Mouse (Mus musculus) heart, embryonic 12.5 days (tissue): ENCODE data around the gene Lif. TPM values are rescaled to one million over a fixed set of nuclear protein-coding genes. Genes with fewer than 3 reads are reported as not detected.
A peak's percentile ranks its signal among the peaks of the same experiment; 100 is the strongest.

Experiments used
- ATAC-seq: fragments of 200-750 bp; cut with Nextera tagmentation; 2 replicates; pipeline ENCODE4 v1.8.0; 2017; ENCODE audit warnings: moderate TSS enrichment, moderate library complexity; ENCODE audit not compliant: insufficient number of reproducible peaks, low FRiP score
- H3K27ac ChIP-seq: fragments of 300-500 bp; sonication (generic); 2 replicates; pipeline ENCODE4 v1.5.1; 2016; ENCODE audit warnings: mild to moderate bottlenecking, moderate library complexity; ENCODE audit not compliant: poor library complexity, severe bottlenecking
- H3K27me3 ChIP-seq: fragments of 300-500 bp; sonication (generic); replicated peaks from 2 replicates; pipeline ENCODE4 v1.6.1; 2016; ENCODE audit warnings: mild to moderate bottlenecking, moderate library complexity
- H3K36me3 ChIP-seq: fragments of 300-500 bp; sonication (generic); 2 replicates; pipeline ENCODE4 v1.6.1; 2016; ENCODE audit warnings: mild to moderate bottlenecking, moderate library complexity
- H3K4me1 ChIP-seq: fragments of 300-500 bp; sonication (generic); replicated peaks from 2 replicates; pipeline ENCODE4 v1.6.1; 2016; ENCODE audit warnings: mild to moderate bottlenecking
- H3K4me2 ChIP-seq: fragments of 300-500 bp; sonication (generic); 2 replicates; pipeline ENCODE4 v1.6.1; 2016; ENCODE audit warnings: mild to moderate bottlenecking, moderate library complexity
- H3K4me3 ChIP-seq: fragments of 300-500 bp; sonication (generic); 2 replicates; pipeline ENCODE4 v1.5.1; 2016; ENCODE audit warnings: mild to moderate bottlenecking
- H3K9ac ChIP-seq: fragments of 300-500 bp; sonication (generic); 2 replicates; pipeline ENCODE4 v1.6.1; 2016; ENCODE audit warnings: mild to moderate bottlenecking, moderate library complexity
- H3K9me3 ChIP-seq: fragments of 300-500 bp; sonication (generic); replicated peaks from 2 replicates; pipeline ENCODE4 v1.6.1; 2016; ENCODE audit warnings: mild to moderate bottlenecking, moderate library complexity
- WGBS: fragments of 180-500 bp; shearing (Covaris S2); methylation state at CpG from one replicate; pipeline ENCODE4 v1.1.7; 2016; 5-methylcytosine and 5-hydroxymethylcytosine counted together
- polyA plus RNA-seq: library from polyadenylated mRNA; unstranded; fragments of >200 nt; fragmentation: Nextera tagmentation; extraction: Ambion mirVana; gene quantifications from 2 replicates; pipeline ENCODE4 v1.2.1, GENCODE M21; 2016

Gene Lif
- polyA plus RNA-seq, 1 experiment from 2014 or later: 0.63 TPM

GRCm38 (mm10) chr11:4246623-4247022, 10.7 kb upstream of the Lif start:
- no peak for ATAC-seq
- Histone ChIP-seq H3K36me3 (no peaks in the 10 kb centered on the region), H3K4me3 (no peak overlapping the region), H3K9me3 (no peaks in the 10 kb centered on the region), H3K27ac (no peak overlapping the region), H3K27me3 (peaks cover 3% of the 10 kb centered on the region; the same call in 1 of the 2 replicates), H3K4me2 (no peak overlapping the region), H3K4me1 (no peaks in the 10 kb centered on the region), H3K9ac (no peak overlapping the region)
- 71% methylated on average over 4 of the region's 4 CpGs for WGBS

- H3K9ac ChIP-seq: no peak overlapping the region
- H3K27me3 ChIP-seq: peaks cover 3% of the 10 kb centered on the region; the same call in 1 of the 2 replicates
- H3K36me3 ChIP-seq: no peaks in the 10 kb centered on the region
- H3K9me3 ChIP-seq: no peaks in the 10 kb centered on the region
- no peak overlapping the region for H3K4me3 ChIP-seq
- H3K4me2 ChIP-seq: no peak overlapping the region
- 71% methylated on average over 14 of the region's 14 CpGs for WGBS
- no peaks in the 10 kb centered on the region for H3K4me1 ChIP-seq
- no peak overlapping the region for H3K27ac ChIP-seq
- no peak for ATAC-seq
Observed at GRCm38 (mm10) chr11:4247201-4247959, 10.0 kb upstream of the Lif start.

- peaks cover 3% of the 10 kb centered on the region; the same call in 1 of the 2 replicates for H3K27me3 ChIP-seq
- H3K4me1 ChIP-seq: no peaks in the 10 kb centered on the region
- no peaks in the 10 kb centered on the region for H3K36me3 ChIP-seq
- no peak overlapping the region for H3K27ac ChIP-seq
- no peak overlapping the region for H3K4me3 ChIP-seq
- 88% methylated on average over 3 of the region's 3 CpGs for whole genome bisulfite sequencing
- no peaks in the 10 kb centered on the region for H3K9me3 ChIP-seq
- H3K4me2 ChIP-seq: no peak overlapping the region
- ATAC-seq: no peak
- no peak overlapping the region for H3K9ac ChIP-seq
Observed at GRCm38 (mm10) chr11:4249151-4249550, 8.2 kb upstream of the Lif start.

- H3K36me3 ChIP-seq: no peaks in the 10 kb centered on the region
- no peaks in the 10 kb centered on the region for H3K4me1 ChIP-seq
- H3K4me2 ChIP-seq: no peak overlapping the region
- peaks cover 3% of the 10 kb centered on the region; the same call in 1 of the 2 replicates for H3K27me3 ChIP-seq
- H3K4me3 ChIP-seq: no peak overlapping the region
- H3K27ac ChIP-seq: no peak overlapping the region
- H3K9me3 ChIP-seq: no peaks in the 10 kb centered on the region
- H3K9ac ChIP-seq: no peak overlapping the region
- ATAC-seq: no peak
- 65% methylated on average over 7 of the region's 7 CpGs for WGBS
Observed at GRCm38 (mm10) chr11:4250290-4250689, 7.1 kb upstream of the Lif start.

GRCm38 (mm10) chr11:4251376-4251775, 6.0 kb upstream of the Lif start:
- peaks cover 3% of the 10 kb centered on the region; the same call in 1 of the 2 replicates for H3K27me3 ChIP-seq
- no peak overlapping the region for H3K4me3 ChIP-seq
- no peak overlapping the region for H3K9ac ChIP-seq
- ATAC-seq: no peak
- H3K27ac ChIP-seq: no peak overlapping the region
- no peaks in the 10 kb centered on the region for H3K9me3 ChIP-seq
- H3K4me1 ChIP-seq: no peaks in the 10 kb centered on the region
- H3K36me3 ChIP-seq: no peaks in the 10 kb centered on the region
- WGBS: 80% methylated on average over 3 of the region's 3 CpGs
- no peak overlapping the region for H3K4me2 ChIP-seq

- no peak for ATAC-seq
- 48% methylated on average over 2 of the region's 2 CpGs for WGBS
- Histone ChIP-seq H3K4me3 (no peak overlapping the region), H3K9me3 (no peaks in the 10 kb centered on the region), H3K4me1 (no peaks in the 10 kb centered on the region), H3K4me2 (no peak overlapping the region), H3K36me3 (no peaks in the 10 kb centered on the region), H3K9ac (no peak overlapping the region), H3K27me3 (peaks cover 3% of the 10 kb centered on the region; the same call in 1 of the 2 replicates), H3K27ac (no peak overlapping the region)
Observed at GRCm38 (mm10) chr11:4252886-4253285, 4.5 kb upstream of the Lif start.

GRCm38 (mm10) chr11:4257756-4258155, 399 bp downstream of the Lif start:
- Histone ChIP-seq H3K27ac (no peak overlapping the region), H3K9ac (no peak overlapping the region), H3K4me3 (no peak overlapping the region), H3K9me3 (no peaks in the 10 kb centered on the region), H3K4me2 (no peak overlapping the region), H3K4me1 (peaks cover 27% of the 10 kb centered on the region), H3K27me3 (0 out of 2 replicates have a peak, but pooled peaks cover 5% of the 10 kb centered on the region), H3K36me3 (no peaks in the 10 kb centered on the region)
- 65% methylated on average over 5 of the region's 5 CpGs for WGBS
- ATAC-seq: no peak

GRCm38 (mm10) chr11:4258657-4259082, 1.3 kb downstream of the Lif start:
- Histone ChIP-seq H3K4me3 (peak overlapping the region; percentile 22; the same call in 1 of the 2 replicates), H3K27ac (no peak overlapping the region), H3K9ac (0 out of 2 replicates have a peak overlapping the region, but pooled peaks have one; percentile 9), H3K27me3 (peaks cover 5% of the 10 kb centered on the region; the same call in 1 of the 2 replicates), H3K4me1 (peaks cover 37% of the 10 kb centered on the region), H3K4me2 (peak overlapping the region; percentile 57), H3K36me3 (no peaks in the 10 kb centered on the region), H3K9me3 (no peaks in the 10 kb centered on the region)
- WGBS: under 1% methylated on average over 7 of the region's 7 CpGs
- peak; percentile 38; the same call in 1 of the 2 replicates for ATAC-seq

- peaks cover 49% of the 10 kb centered on the region for H3K4me1 ChIP-seq
- no peak for ATAC-seq
- WGBS: 44% methylated on average over 14 of the region's 14 CpGs
- no peaks in the 10 kb centered on the region for H3K9me3 ChIP-seq
- no peak overlapping the region for H3K27ac ChIP-seq
- H3K4me2 ChIP-seq: peak overlapping the region; percentile 18
- no peak overlapping the region for H3K9ac ChIP-seq
- no peaks in the 10 kb centered on the region for H3K36me3 ChIP-seq
- H3K4me3 ChIP-seq: no peak overlapping the region
- peaks cover 24% of the 10 kb centered on the region for H3K27me3 ChIP-seq
Observed at GRCm38 (mm10) chr11:4260463-4261187, 3.3 kb downstream of the Lif start.

- peaks cover 49% of the 10 kb centered on the region for H3K4me1 ChIP-seq
- ATAC-seq: no peak
Observed at GRCm38 (mm10) chr11:4261188-4261494, 3.8 kb downstream of the Lif start.

GRCm38 (mm10) chr11:4261969-4262368, 4.6 kb downstream of the Lif start:
- Histone ChIP-seq H3K27me3 (peaks cover 37% of the 10 kb centered on the region), H3K27ac (peak overlapping the region; percentile 13; the same call in 1 of the 2 replicates), H3K4me3 (no peak overlapping the region), H3K9me3 (no peaks in the 10 kb centered on the region), H3K9ac (peak overlapping the region; percentile 22; the same call in 1 of the 2 replicates), H3K4me2 (peak overlapping the region; percentile 26; the same call in 1 of the 2 replicates), H3K4me1 (peaks cover 51% of the 10 kb centered on the region), H3K36me3 (no peaks in the 10 kb centered on the region)
- WGBS: 8% methylated on average over 5 of the region's 5 CpGs
- ATAC-seq: peak; percentile 29

More at GRCm38 (mm10) chr11:4261188-4261494, 3.8 kb downstream of the Lif start:
- no peak overlapping the region for H3K4me3 ChIP-seq
- WGBS: 47% methylated on average over 7 of the region's 7 CpGs
- H3K27me3 ChIP-seq: peaks cover 29% of the 10 kb centered on the region
- no peak overlapping the region for H3K4me2 ChIP-seq
- no peak overlapping the region; the same call in 1 of the 2 replicates for H3K27ac ChIP-seq
- H3K9ac ChIP-seq: no peak overlapping the region
- H3K36me3 ChIP-seq: no peaks in the 10 kb centered on the region
- H3K9me3 ChIP-seq: no peaks in the 10 kb centered on the region
